Mouse (Mus musculus) kidney, postnatal 10 days (tissue): Measurements from ENCODE around the gene Stra6.

Experiments
- DNase-seq: peaks from one replicate; pipeline ENCODE4 v3.0.0; 2021; ENCODE audit warnings: mixed read lengths

Stra6 gene

DNA sequence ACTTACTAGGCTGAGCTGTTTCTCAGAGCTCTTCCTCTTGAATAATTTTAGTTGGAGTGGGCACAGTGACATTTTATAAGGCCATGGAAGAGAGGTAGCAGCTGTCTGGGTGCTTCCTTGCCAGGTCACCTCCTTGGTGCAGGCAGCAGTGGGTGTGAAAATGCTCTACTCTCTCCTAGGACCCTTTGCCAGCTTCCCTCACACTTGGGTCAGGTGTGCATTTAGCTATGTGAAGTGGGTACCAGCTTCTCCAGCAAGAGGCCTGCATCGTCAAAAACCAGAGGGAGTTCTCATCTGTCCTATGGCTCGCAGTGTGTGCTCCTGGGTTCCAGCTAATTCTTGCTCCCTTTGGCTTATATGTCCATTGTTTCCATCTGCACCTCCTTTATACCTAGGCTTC is 115.8 kb downstream of the Stra6 start:
- DNase-seq: no peak

DNA sequence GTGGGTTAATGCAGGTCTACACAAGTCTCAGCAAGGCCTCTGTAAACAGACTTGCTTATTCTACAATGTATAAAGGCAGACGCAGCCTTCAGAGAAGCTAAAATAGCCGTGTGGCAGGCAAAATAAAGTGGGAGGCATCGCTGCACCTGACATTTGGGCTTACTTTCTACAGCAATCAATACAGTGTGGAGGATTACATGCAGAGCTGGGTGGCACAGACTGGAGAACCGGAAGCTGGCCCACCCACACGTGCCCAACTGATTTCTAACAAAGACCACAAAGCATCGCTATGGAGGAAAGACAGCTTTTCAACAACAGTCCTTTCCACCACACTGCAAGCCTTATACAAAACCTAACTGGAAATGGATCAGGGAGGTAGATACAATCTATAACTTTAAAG is 120.9 kb downstream of the Stra6 start:
- no peak for DNase-seq

DNA sequence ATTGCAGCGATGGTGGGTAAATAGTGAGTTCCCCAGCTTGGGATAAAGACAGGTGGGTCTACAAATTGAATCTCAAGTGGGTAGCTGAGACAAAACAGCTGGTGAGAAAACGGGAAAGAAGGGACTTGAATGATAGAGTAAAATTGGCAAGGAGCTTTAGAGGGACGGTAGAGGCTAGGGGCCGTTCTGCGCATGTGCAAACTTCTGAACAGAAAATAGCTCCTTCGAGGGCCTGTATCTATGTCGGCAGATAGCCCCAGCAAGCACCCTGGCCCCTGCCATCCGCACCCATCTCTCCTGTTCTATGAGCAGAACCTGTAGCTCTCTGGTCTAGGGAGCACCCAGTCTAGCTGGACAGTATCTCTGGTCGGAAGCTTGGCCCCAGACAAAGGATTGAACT is 130.6 kb downstream of the Stra6 start:
- DNase-seq: no peak

- no peak for DNase-seq
Measured at GRCm38 (mm10) chr9:58195671-58196070, 132.1 kb downstream of the Stra6 start.

- DNase-seq: no peak
Measured at GRCm38 (mm10) chr9:58196141-58196540, 132.6 kb downstream of the Stra6 start.

DNA sequence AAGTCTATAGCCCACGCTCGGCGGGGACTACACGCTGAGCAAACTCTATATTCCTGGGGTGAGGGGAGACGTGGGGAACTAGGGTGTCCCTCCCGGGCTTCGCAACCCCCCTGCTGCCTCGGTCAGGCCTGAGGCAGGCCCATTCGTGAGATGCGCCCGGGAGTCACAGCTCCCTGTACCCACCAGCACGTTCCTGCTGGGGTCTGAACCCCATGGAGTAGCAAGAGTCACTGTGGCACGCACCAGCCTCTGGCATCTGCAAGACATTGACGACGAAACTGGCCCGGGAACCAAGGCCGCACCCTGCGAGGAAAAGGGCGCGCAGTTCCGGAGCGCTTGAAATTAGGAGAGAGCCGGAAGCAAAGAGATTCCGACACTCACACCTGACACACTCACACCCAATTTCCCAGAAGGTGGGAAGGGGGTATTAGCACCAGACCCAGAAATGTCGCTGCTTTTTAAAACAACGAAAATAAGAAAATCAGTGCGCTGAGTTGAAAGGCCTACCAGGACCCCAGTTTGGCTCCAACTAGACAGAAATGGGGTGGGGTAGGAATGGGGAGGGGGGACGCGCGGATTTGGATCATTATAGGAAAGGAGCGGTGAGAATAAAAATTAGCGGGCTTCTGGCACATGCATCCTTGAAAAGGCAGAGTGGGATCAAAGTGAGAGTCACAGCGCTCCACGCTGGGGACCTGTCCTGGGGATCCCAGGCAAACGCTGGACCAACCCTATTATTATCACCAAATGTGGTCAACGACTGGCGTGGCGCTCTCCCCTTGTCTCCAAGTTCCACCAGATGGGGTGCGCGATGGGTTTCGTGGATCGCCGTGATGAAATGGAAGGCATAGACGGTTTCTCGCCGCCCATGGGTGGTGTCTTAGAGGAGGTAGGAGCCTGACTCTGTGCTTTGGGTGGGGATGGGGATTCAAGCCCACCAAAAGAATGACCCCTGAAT is 133.3 kb downstream of the Stra6 start:
- no peak for DNase-seq

DNA sequence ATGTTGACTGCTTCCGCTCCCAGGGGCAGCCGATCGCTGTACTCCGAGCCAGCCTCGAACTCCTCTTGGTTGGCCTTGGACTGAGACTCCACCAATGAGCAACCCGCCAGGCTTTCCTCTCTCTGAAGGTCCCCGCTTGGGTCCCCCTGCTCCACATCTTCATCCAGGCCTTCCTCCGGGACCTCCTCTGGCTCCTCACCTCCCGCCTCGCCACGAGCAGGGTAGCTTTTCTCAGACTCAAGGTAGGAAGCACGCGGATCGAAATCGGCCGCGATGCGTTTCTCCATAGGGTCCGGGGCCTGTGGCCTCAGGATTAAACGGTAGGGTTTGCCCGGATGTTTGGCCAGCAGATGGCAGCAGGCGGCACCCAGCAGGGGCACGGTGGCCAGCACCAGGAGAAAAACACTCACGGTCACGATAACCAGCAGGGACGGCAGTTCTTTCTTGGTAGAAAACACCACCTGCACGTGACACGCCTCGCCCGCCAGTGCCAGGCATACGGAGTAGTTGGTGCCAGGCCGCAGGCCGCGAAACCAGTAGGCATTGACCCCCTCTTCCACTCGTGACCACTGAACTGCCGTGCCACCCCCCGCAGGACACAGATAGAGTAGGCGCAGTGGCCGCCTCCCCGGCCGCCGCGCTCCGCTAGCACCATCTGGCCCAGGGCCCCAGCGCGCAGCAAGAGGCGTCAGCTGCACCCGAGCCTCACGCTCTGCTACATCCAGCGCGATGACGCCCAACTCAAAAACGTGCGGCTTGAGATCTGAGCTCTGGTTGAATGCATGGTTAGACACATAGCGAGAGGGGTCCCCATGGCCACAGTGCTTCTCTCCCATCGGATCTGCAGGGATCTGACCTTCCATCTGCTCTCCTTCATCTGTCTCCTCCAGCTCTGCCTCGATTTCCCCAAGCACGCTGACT is 134.5 kb downstream of the Stra6 start:
- DNase-seq: peak; percentile 79

DNA sequence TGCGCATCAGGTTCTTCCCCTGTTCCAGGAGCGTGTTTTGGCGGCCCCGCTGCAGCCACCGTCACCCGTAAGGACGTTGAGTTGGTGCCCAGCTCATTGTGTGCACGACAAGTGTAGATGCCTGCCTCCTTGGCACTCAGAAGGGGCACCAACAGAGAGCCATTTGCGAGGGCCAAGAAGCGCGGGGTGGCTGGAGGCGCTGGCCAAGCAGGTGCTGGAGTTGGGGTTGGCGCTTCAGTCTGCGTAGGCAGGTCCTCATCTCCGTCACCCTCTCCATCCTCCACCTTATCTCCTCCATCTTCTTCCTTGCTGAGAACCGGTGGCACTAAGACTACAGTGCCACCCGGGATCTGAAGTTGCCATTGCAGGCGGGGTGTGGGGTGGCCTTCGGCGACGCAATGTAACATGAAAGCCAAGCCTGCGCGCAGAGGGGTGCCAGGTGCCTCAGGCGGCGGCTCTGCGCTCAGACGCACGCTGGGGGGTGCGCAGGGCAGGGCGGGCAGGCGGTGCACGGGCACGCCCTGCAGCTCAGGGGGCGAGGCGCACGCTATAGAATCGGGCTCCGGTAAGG is 135.3 kb downstream of the Stra6 start:
- DNase-seq: no peak

- peak; percentile 39 for DNase-seq
Measured at GRCm38 (mm10) chr9:58199381-58200269, 136.0 kb downstream of the Stra6 start.

DNA sequence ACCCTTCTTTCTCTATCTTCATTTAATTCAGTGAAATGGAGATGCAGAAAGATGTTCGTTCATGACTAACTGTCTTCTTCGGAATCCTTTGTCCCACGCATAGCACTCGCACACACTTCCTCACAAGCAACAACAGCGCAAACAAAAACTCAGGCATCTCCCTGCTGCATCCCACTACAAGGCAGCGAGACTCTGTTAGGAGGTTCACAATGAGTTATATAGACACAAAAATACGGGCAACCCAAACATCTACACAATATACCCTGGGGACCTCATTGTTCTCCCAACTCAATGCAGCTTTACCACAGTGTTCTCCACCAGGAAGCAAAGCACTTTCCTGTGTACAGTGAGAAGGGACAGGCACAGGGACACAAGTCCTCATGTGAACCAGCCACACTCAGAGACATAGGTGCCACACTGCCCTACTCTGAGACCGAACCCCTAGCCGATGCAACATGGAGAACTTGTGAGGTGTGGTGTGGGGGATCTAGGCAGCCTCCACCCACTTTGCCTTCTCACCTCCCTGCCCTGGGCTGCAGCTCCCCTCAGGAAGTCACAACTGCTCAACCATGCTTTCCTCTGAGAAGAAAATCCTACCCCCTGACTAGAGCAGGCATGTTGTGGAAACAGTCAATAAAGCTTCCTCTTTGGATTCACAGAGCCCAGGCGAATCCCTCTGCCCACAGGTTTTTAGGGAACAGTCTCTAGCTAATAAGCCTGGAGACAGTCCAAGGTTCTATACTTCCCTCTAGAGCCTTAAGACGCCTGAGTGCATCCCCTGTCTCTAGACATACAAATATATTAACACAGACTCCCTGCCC is 136.9 kb downstream of the Stra6 start:
- no peak for DNase-seq

- no peak for DNase-seq
Measured at GRCm38 (mm10) chr9:58201091-58201842, 137.7 kb downstream of the Stra6 start.

DNA sequence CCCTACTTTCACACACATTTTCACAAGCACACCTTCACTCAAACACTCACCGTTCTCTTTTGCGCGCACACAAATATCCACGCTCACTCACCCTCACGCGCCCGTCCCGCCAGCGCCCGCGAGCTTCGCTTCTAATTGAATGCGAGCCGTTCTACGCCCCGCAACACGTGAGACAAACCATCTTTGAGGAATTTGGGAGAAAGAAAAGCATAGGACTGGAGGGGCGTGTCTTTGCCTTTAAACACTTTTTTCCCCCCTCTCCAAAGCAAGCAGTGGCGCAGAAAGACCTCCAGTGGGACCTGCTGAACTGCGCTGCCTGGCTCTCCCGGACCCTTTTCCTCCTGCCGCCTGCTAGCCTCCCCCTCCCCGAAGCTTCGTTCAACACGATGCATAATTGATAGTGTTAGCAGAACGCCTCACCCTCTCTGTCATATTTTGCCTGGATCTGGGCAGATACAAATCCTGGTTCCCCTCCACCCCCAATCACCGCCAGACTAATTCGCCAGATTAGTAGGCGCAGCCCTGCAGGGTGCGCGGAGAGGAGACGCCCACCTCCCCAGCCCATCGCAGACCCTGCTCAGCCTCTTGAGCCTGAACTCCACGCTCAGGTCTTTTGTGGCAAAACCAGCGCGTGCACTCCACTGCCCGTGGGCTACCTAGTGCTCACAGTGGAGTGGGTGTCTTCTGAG is 138.4 kb downstream of the Stra6 start:
- no peak for DNase-seq

GRCm38 (mm10) chr9:58202676-58203453 is 139.3 kb downstream of the Stra6 start:
- no peak for DNase-seq
